Mouse (Mus musculus) retina, postnatal 7 days (tissue): ENCODE data around the gene Slc25a29.

ENCODE experiments used
- DNase-seq: peaks from one replicate; pipeline ENCODE4 v3.0.0-alpha.2; 2012; ENCODE audit warnings: low read depth, low spot score

Slc25a29 gene

DNA sequence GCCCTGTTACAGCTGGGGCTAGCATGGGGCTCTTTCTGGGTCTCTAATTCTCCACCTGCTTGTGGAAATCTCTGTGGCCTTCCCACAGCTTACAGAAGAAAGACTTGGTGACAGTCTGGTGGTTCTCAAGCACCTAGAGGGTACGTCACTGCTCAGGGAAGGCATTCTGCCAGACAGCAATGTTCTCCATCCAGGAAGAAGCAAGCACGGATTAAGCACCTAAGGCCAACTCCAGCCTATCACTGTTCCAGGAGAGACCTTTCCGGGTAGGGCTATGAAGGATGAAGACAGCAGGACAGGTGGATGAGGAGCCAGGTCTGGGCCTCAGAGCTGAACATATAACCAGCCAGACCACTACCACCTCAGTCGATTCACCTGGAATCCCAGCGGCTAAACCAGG, 897 bp downstream of the Slc25a29 start:
- no peak for DNase-seq

GRCm38 (mm10) chr12:108834337-108834736, 1.3 kb downstream of the Slc25a29 start:
- DNase-seq: no peak

- no peak for DNase-seq
These were observed 2.3 kb downstream of the Slc25a29 start for GRCm38 (mm10) chr12:108833408-108833807.

- DNase-seq: no peak
These were observed 2.8 kb downstream of the Slc25a29 start for GRCm38 (mm10) chr12:108832851-108833250.

- DNase-seq: no peak
These were observed 3.6 kb downstream of the Slc25a29 start for GRCm38 (mm10) chr12:108831966-108832643.

- no peak for DNase-seq
These were observed 5.3 kb downstream of the Slc25a29 start for GRCm38 (mm10) chr12:108830358-108830757.

GRCm38 (mm10) chr12:108829636-108830035, 6.0 kb downstream of the Slc25a29 start:
- DNase-seq: no peak

DNA sequence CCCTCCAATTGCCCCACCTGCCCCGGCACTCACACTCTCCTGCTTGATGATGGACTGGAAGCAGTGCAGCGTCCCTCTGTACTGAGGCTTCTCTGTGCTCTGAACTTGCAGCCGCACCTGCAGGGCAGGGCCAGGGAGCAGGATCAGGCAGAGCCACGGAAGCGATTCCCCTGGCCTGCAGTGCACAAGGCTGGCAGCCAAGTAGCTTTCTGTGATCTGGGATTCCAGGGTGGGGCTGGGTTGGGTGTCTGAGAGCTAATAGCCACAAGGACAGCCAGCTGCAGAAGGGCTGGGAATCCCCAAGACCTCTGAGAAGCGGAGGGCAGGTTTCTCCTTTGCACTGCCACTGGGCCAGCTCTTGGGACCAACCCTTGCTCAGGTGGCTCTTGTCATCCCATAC, 8.0 kb downstream of the Slc25a29 start:
- DNase-seq: no peak

DNA sequence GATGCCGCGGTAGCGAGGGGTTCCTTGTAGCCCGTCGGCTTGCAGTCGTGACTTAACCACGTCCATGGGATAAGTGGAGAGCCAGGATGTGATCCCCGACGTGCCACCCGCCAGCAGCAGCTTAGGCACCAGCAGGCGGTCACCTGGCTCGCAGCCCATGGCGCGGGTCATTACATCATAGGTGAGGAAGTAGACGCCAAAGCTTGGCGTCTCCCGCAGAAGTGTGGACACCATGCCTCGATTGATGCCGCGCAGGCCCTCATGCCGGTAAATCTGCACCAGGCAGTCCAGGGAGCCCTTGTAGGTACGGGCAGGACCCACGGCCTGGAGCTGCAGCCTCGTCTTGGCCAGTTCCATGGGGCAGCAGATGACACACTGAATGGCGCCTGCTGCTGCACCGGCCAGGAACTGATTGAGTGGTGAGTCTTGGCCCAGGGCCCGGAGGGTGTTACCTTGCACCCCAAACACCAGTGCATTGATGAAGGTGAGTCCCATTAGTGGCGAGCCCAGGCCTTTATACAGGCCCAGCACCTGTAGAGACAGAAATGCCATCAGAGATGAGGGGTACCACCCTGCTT, 8.6 kb downstream of the Slc25a29 start:
- no peak for DNase-seq

GRCm38 (mm10) chr12:108826282-108826957, 9.3 kb downstream of the Slc25a29 start:
- DNase-seq: no peak

DNA sequence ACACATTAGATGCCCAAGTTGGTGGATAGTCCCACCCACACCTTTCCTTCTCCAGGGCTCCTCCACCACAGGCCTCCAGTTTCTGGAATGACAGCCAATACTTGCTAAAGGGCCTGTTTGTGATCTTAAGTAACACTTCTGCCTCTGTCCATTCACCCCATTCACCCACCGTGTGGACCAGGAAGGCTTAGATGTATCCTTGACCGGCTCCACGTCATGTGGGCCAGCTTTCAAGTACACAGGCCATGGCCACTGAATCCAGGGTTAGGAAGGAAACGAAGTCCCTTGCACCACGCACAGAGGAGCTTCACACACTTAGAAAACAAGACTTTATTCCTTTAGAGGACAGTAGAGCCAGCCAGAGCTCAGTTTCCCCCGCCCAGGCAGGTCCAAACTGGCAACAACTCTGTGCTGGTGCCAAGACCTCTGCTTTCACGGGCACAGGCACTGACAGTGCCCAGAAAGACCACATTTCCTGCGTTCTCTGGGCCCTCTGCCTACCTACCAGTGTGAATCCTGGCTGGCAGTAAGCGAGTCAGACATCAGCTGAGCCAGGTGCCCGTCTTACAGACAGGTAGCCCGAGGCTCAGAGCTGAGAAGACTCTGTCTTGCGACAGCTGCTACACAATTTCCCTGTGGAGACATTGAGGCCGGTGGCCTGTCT, 10.0 kb downstream of the Slc25a29 start:
- no peak for DNase-seq

DNA sequence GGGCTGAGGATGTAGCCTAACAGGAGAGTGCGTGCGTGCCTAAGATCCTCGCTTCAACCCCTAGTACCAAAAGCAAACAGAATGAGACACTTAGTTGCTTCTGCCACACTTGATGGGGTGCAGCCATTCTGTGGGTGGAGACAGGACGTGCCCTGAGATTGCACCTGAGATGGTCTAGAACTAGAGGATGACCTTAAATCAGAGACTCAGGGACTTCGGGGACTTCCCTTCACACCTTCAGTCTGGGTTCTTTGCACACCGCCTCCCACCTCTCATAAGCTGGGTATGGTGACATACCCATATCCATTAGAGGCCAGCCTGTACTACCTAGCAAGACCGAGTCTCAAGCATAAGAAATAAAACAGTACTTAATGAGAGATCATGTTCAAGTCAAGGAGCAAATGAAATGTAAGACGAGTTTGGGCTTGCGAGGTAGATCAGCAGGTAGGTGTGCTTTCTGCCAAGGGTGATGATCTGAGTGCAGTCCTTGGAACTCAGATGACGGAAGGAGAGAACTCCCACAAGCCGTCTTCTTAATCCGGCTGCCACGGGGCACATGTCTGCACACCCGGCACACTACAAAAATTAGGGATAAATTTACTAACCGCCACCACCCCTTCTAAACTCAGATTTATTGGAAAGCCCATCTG, 11.3 kb downstream of the Slc25a29 start:
- no peak for DNase-seq

- DNase-seq: no peak
These were observed 12.6 kb downstream of the Slc25a29 start for GRCm38 (mm10) chr12:108823036-108823435.

DNA sequence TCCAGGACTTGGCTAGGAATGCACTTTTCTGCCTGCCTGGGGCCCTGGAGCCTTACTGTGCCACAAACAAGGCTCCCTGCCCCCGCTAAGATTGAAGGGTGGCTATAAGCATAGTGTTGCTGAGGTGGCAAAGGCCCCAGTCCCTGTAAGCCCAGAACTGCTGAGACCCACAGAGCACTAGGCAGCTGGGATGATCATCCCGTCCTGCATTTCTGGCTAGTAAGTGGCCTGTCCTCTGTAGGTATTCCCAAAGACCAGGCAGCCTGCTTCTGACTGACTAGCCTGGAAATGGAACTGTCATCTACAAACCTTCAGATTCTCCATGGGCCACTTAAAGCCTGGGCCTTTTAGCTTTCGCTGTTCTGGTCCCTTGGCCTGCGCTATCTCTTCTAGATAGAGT, 15.2 kb downstream of the Slc25a29 start:
- DNase-seq: no peak

DNA sequence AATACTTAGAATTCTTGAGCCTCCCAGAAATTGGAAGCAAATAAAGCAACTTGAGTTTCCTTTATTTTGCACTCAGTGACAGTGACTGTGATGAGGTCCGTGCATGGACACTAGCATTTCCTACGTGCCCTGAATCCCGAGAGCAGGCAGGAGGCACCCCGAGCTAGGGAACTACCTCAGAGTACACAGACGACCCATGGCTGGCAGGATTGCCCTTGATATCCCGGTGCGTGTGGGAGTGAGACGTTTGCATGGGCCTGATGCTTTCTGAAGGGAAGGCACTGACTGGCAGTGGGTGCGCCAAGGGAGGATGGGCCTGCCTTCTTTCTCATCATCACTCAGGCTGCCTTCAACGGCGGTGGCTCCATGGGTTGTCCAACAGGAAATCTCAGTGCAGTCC, 19.1 kb downstream of the Slc25a29 start:
- no peak for DNase-seq

DNA sequence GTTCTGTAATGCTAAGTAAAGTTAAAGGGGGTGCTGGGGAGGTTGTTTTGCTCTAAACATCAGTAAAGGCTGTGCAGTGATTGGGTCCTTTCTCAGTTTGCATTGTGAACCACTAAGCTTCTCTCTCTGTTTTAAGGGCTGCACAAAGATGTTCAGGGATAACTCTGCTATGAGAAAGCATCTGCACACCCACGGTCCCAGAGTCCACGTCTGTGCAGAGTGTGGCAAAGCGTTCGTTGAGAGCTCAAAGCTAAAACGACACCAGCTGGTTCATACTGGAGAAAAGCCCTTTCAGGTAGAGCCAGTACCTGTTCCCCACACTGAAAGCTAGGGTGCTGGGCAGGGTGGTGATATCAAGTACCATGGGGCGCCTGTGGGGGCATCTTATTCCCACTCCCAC, 21.2 kb downstream of the Slc25a29 start:
- DNase-seq: no peak

DNA sequence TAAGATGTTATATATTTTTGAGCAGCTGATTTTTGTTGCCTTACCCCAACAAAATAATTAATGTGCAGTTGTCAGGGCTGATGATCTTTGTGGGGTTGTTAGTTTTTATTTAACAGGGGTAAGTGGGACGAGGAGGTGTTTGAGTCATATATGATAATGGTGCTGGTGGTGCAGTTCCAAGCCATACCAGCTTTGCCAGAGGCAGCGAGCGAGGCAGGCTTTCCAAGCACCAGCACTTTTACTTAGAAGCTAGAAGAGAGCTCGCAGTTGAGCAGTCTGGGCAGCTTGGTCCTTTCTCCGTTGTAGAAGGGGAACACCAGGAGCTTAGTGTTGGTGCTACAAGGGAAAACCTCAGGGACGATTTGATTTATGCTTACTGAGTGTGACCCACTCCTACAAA, 23.2 kb downstream of the Slc25a29 start:
- DNase-seq: no peak

DNA sequence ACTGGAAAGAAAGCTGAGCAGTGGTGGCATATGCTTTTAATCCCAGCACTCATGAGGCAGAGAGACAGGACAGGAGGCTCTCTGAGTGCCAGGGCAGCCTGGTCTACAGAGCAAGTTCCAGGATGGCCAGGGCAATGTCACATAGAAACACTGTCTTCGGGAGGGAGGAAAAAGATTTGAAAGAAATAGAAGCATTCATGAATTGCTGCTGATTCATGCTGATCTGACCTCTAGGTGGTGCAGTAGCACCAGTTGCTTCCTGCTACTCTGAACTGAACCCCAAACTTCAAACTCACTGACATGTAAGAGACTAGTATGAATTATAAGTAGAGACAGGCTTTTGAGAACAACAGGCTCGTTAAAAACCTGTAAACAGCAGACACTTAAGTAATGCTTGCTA, 24.6 kb downstream of the Slc25a29 start:
- DNase-seq: no peak

- no peak for DNase-seq
These were observed 25.4 kb downstream of the Slc25a29 start for GRCm38 (mm10) chr12:108810309-108810708.

DNA sequence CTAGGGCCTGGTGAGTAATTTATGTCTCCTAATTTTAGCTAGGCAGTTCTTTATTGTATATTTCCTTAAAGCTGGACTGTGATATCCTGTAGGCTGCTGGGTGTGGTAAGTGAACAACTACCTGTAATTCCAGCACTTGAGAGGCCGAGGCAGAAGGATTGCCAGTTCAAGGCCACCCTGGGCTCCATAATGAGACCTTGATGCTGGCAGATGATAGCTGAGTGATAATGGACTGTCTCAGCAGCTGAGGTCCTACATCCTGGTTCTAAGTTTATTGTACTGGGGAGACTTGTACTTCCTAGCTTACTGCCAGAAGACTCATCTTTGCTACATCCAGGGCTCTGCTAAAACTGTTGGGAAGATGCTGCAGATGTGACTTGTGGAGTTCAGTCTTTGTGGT, 25.9 kb downstream of the Slc25a29 start:
- DNase-seq: no peak

DNA sequence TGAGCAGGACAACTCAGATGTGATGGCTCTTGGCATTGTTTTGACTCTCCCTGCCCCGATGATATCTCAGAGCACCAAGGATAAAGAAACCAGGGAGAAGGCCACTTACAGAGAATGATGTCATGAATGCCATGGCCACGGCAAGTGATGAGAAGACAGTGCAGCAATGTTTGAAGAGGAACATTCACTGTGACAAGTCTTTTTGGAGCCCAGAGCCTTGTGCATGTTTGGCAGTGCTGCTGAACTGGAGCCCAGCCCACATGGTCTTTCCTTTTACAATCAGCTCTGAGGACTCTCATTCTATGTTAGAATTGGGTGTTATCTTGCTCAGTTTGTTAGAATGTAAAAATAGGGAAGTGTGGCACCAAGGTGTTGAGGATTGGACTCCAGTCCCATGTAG, 27.2 kb downstream of the Slc25a29 start:
- DNase-seq: no peak

- no peak for DNase-seq
These were observed 31.3 kb downstream of the Slc25a29 start for GRCm38 (mm10) chr12:108804388-108804787.
